Mouse (Mus musculus) midbrain, postnatal 0 days (tissue): ENCODE measurements at regions not wholly inside any gene's neighbourhood (a gene's known extent, or its start where the extent isn't known, plus 50 kb on each side); places are given as distances from the start of the nearest gene placed in this dataset.

Source experiments
- ATAC-seq: fragments of 200-750 bp; cut with Nextera tagmentation; 2 replicates; pipeline ENCODE4 v1.8.0; 2017; ENCODE audit warnings: moderate number of reproducible peaks, mild to moderate bottlenecking, moderate TSS enrichment, moderate library complexity; ENCODE audit not compliant: low FRiP score
- DNase-seq: peaks from one replicate; pipeline ENCODE4 v3.0.0-alpha.2; 2015; ENCODE audit warnings: low spot score
- H3K27ac ChIP-seq: fragments of 300-500 bp; sonication (generic); 2 replicates; pipeline ENCODE4 v1.5.1; 2014; ENCODE audit warnings: low read depth, mild to moderate bottlenecking, low read length, mixed read lengths
- H3K27me3 ChIP-seq: fragments of 300-500 bp; sonication (generic); 2 replicates; pipeline ENCODE4 v1.6.1; 2014; ENCODE audit warnings: low read length, control low read depth, mixed read lengths; ENCODE audit not compliant: insufficient read depth
- H3K36me3 ChIP-seq: fragments of 300-500 bp; sonication (generic); 2 replicates; pipeline ENCODE4 v1.6.1; 2014; ENCODE audit warnings: low read length, control low read depth, mixed read lengths; ENCODE audit not compliant: insufficient read depth
- H3K4me1 ChIP-seq: fragments of 300-500 bp; sonication (generic); 2 replicates; pipeline ENCODE4 v1.6.1; 2014; ENCODE audit warnings: mild to moderate bottlenecking, control low read depth, antibody characterized with exemption, low read length, mixed read lengths; ENCODE audit not compliant: insufficient read depth
- H3K4me2 ChIP-seq: fragments of 300-500 bp; sonication (generic); 2 replicates; pipeline ENCODE4 v1.6.1; 2014; ENCODE audit warnings: low read depth, mild to moderate bottlenecking, low read length, mixed read lengths; ENCODE audit not compliant: poor library complexity, severe bottlenecking
- H3K4me3 ChIP-seq: fragments of 300-500 bp; sonication (generic); 2 replicates; pipeline ENCODE4 v1.5.1; 2014; ENCODE audit warnings: low read depth, mild to moderate bottlenecking, low read length, moderate library complexity
- H3K9ac ChIP-seq: fragments of 300-500 bp; sonication (generic); replicated peaks from 2 replicates; pipeline ENCODE4 v1.6.1; 2014; ENCODE audit warnings: mild to moderate bottlenecking, low read length, moderate library complexity, mixed read lengths; ENCODE audit not compliant: poor library complexity, severe bottlenecking
- H3K9me3 ChIP-seq: fragments of 300-500 bp; sonication (generic); 2 replicates; pipeline ENCODE4 v1.6.1; 2016; ENCODE audit warnings: low read length, control low read depth
- CTCF ChIP-seq: IDR thresholded peaks from 2 replicates; pipeline ENCODE4 v1.5.1; 2016; ENCODE audit warnings: antibody characterized with exemption, mild to moderate bottlenecking
- WGBS: fragments of 180-500 bp; shearing (Covaris S2); extraction: QIAGEN DNeasy Blood & Tissue Kit; methylation state at CpG from one replicate; pipeline ENCODE4 v1.1.7; 2014; 5-methylcytosine and 5-hydroxymethylcytosine counted together

- H3K4me3 ChIP-seq, result no peak overlapping the region
- DNase-seq, result no peak
- 72% methylated on average over 2 of the region's 2 CpGs for WGBS
- no peaks in the 10 kb centered on the region for H3K4me1 ChIP-seq
- no peak overlapping the region for H3K9ac ChIP-seq
- H3K9me3 ChIP-seq, result no peaks in the 10 kb centered on the region
- H3K4me2 ChIP-seq, result no peak overlapping the region
- no peak for ATAC-seq
- H3K36me3 ChIP-seq, result no peaks in the 10 kb centered on the region
- H3K27ac ChIP-seq, result no peak overlapping the region
- no peak for TF ChIP-seq CTCF
- H3K27me3 ChIP-seq, result no peaks in the 10 kb centered on the region
Observed at GRCm38 (mm10) chr16:54647821-54648220, 650.0 kb downstream of the Zpld1 start.

DNA sequence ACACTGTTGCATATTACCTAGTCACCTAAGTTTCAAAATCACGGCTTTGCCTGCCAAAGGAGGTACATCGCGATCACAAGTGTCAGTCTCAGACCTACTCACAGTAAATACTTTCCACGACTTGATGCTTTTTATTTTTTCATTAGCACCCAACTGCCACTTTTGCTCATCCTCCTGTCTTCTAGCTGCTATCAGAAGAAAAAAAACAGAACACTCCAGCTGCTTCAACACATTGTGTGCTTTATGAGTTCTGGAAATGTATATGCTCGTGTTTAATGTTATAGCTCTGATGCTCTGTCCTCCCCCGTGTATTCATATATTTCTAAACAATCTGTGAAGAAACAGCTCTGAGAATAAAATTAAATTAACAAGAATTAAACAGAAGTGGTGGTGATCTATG lies 651.5 kb downstream of the Zpld1 start:
- no peak for TF ChIP-seq CTCF
- Histone ChIP-seq H3K9ac (no peak overlapping the region), H3K27me3 (no peaks in the 10 kb centered on the region), H3K36me3 (no peaks in the 10 kb centered on the region), H3K9me3 (no peaks in the 10 kb centered on the region), H3K4me1 (no peaks in the 10 kb centered on the region), H3K4me3 (no peak overlapping the region), H3K27ac (no peak overlapping the region), H3K4me2 (no peak overlapping the region)
- WGBS, result 89% methylated on average over 6 of the region's 6 CpGs
- DNase-seq, result no peak
- no peak for ATAC-seq

- Histone ChIP-seq H3K27ac (no peak overlapping the region), H3K36me3 (no peaks in the 10 kb centered on the region), H3K4me3 (no peak overlapping the region), H3K27me3 (no peaks in the 10 kb centered on the region), H3K4me2 (no peak overlapping the region), H3K9ac (no peak overlapping the region), H3K9me3 (no peaks in the 10 kb centered on the region), H3K4me1 (no peaks in the 10 kb centered on the region)
- 82% methylated on average over 1 of the region's 1 CpGs for WGBS
- DNase-seq (no peak), ATAC-seq (peak; percentile 54; the same call in 1 of the 2 replicates)
- no peak for TF ChIP-seq CTCF
Observed at GRCm38 (mm10) chr16:54629183-54629582, 668.6 kb downstream of the Zpld1 start.

- Histone ChIP-seq H3K36me3 (no peaks in the 10 kb centered on the region), H3K9me3 (no peaks in the 10 kb centered on the region), H3K27ac (no peak overlapping the region), H3K4me3 (no peak overlapping the region), H3K4me1 (no peaks in the 10 kb centered on the region), H3K9ac (no peak overlapping the region), H3K4me2 (no peak overlapping the region), H3K27me3 (no peaks in the 10 kb centered on the region)
- WGBS, result 48% methylated on average over 2 of the region's 2 CpGs
- DNase-seq (peak; percentile 30), ATAC-seq (no peak)
- TF ChIP-seq CTCF, result no peak
Observed at GRCm38 (mm10) chr16:54592643-54593042, 705.1 kb downstream of the Zpld1 start.
